8 mouse cellular contexts compared by ENCODE assay signal in genomic region chr1:176813292-176814035, GRCm38 (mm10). TPM values are rescaled to one million over a fixed set of nuclear protein-coding genes. Genes with fewer than 3 reads are reported as not detected.
DNase-seq lines count a peak whose midpoint lies in the region; ATAC-seq and TF ChIP-seq lines count a peak whose summit lies in the region.

No protein-coding gene starts in this region.

- no peaks in the 10 kb centered on the region for H3K9me3 ChIP-seq in embryonic facial prominence, embryonic 10.5 days
- H3K9me3 ChIP-seq in midbrain, postnatal 0 days (ENCODE audit: low read length): no peaks in the 10 kb centered on the region

- TF ChIP-seq CTCF in kidney, adult 2 months (conservative IDR thresholded peaks at IDR 0.05; ENCODE audit: insufficient read depth, insufficient read length, low read depth, low read length): no peak
- no peak for TF ChIP-seq CTCF in midbrain, postnatal 0 days (IDR thresholded peaks at IDR 0.05)

- under 1% methylated on average over 75 of the region's 75 CpGs for WGBS in embryonic facial prominence, embryonic 10.5 days
- under 1% methylated on average over 57 of the region's 75 CpGs for WGBS in kidney, adult 2 months
- under 1% methylated on average over 50 of the region's 75 CpGs for WGBS in midbrain, postnatal 0 days

- DNase-seq in urinary bladder, adult 18-20 months (ENCODE audit: low spot score in 2 of 2): peak; percentile 37 to 47
- no peak for DNase-seq in urinary bladder, postnatal 10 days (ENCODE audit: low spot score)
- peak; percentile 81 for DNase-seq in embryonic facial prominence, embryonic 10.5 days (ENCODE audit: low spot score)
- DNase-seq in heart, adult 11 months: peak; percentile 98
- DNase-seq in kidney, adult 2 months: peak; percentile 71
- DNase-seq in liver: peak; percentile 77
- peak; percentile 77 for DNase-seq in midbrain, postnatal 0 days (ENCODE audit: low spot score)
- DNase-seq in spleen, postnatal 10 days (ENCODE audit: low spot score in 2 of 2): peak; percentile 66 to 67

- H3K9ac ChIP-seq in midbrain, postnatal 0 days (replicated peaks; ENCODE audit: low read length, poor library complexity, severe bottlenecking): peak overlapping the region; percentile 98

- TF ChIP-seq POLR2A in kidney, adult 2 months (IDR thresholded peaks at IDR 0.05; ENCODE audit: low read depth, low read length): no peak

- H3K4me2 ChIP-seq in midbrain, postnatal 0 days (ENCODE audit: low read depth, low read length, poor library complexity, severe bottlenecking): peak overlapping the region; percentile 70

- no peaks in the 10 kb centered on the region for H3K27me3 ChIP-seq in embryonic facial prominence, embryonic 10.5 days (replicated peaks; ENCODE audit: low read depth, poor library complexity, severe bottlenecking)
- H3K27me3 ChIP-seq in kidney, adult 2 months (replicated peaks; ENCODE audit: control insufficient read depth, insufficient read depth, low read length): no peaks in the 10 kb centered on the region
- H3K27me3 ChIP-seq in midbrain, postnatal 0 days (ENCODE audit: insufficient read depth, low read length): no peaks in the 10 kb centered on the region

- H3K27ac ChIP-seq in embryonic facial prominence, embryonic 10.5 days (replicated peaks): peak overlapping the region; percentile 98
- H3K27ac ChIP-seq in kidney, adult 2 months (ENCODE audit: insufficient read depth, low read depth, low read length): peak overlapping the region; percentile 84
- peak overlapping the region; percentile 99 for H3K27ac ChIP-seq in midbrain, postnatal 0 days (ENCODE audit: low read depth, low read length)

- ATAC-seq in midbrain, postnatal 0 days (ENCODE audit: low FRiP score): peak; percentile 59

- H3K36me3 ChIP-seq in embryonic facial prominence, embryonic 10.5 days (replicated peaks): no peaks in the 10 kb centered on the region
- no peaks in the 10 kb centered on the region for H3K36me3 ChIP-seq in kidney, adult 2 months (ENCODE audit: control insufficient read depth, insufficient read depth, low read length)
- no peaks in the 10 kb centered on the region for H3K36me3 ChIP-seq in midbrain, postnatal 0 days (ENCODE audit: insufficient read depth, low read length)

- H3K4me1 ChIP-seq in embryonic facial prominence, embryonic 10.5 days: peaks cover 21% of the 10 kb centered on the region
- H3K4me1 ChIP-seq in kidney, adult 2 months (ENCODE audit: control insufficient read depth, insufficient read depth, low read length): peaks cover under 1% of the 10 kb centered on the region
- peaks cover 9% of the 10 kb centered on the region; the same call in 1 of the 2 replicates for H3K4me1 ChIP-seq in midbrain, postnatal 0 days (ENCODE audit: insufficient read depth, low read length)

- H3K4me3 ChIP-seq in embryonic facial prominence, embryonic 10.5 days: peak overlapping the region; percentile 92
- peak overlapping the region; percentile 77 for H3K4me3 ChIP-seq in kidney, adult 2 months (ENCODE audit: insufficient read depth, low read depth, low read length)
- peak overlapping the region; percentile 78 for H3K4me3 ChIP-seq in midbrain, postnatal 0 days (ENCODE audit: low read depth, low read length)

RNA-seq across cellular contexts. Expression of gene Cep170, which starts 0.4 kb away (rescaled TPM):
- 34.3 and 34.9 TPM in 2 replicates for polyA plus RNA-seq in embryonic facial prominence, embryonic 10.5 days (2016; fragmentation: Nextera tagmentation; extraction: Ambion mirVana)
- polyA plus RNA-seq in kidney, adult 2 months (2012; rRNA removed): 2.9 and 3.2 TPM in 2 replicates
- total RNA-seq in midbrain, postnatal 0 days (2014; rRNA removed): 165 and 217 TPM in 2 replicates
- polyA plus RNA-seq in midbrain, postnatal 0 days (2015; fragmentation: Nextera tagmentation; extraction: Ambion mirVana): 78.7 and 83.1 TPM in 2 replicates

RNA-seq across cellular contexts. Expression of gene Sdccag8, which starts 1.0 kb away (rescaled TPM):
- polyA plus RNA-seq in embryonic facial prominence, embryonic 10.5 days (2016; fragmentation: Nextera tagmentation; extraction: Ambion mirVana): 14.6 and 15.6 TPM in 2 replicates
- 12.8 and 13.3 TPM in 2 replicates for polyA plus RNA-seq in kidney, adult 2 months (2012; rRNA removed)
- 6.1 and 7.7 TPM in 2 replicates for total RNA-seq in midbrain, postnatal 0 days (2014; rRNA removed)
- 26.8 and 27.0 TPM in 2 replicates for polyA plus RNA-seq in midbrain, postnatal 0 days (2015; fragmentation: Nextera tagmentation; extraction: Ambion mirVana)
